Mouse (Mus musculus) adrenal gland, postnatal 25 days (tissue): ENCODE measurements at regions not wholly inside any gene's neighbourhood (a gene's known extent, or its start where the extent isn't known, plus 50 kb on each side); places are given as distances from the start of the nearest gene placed in this dataset.
A peak's percentile ranks its signal among the peaks of the same experiment; 100 is the strongest.

Experiments
- DNase-seq: peaks from one replicate; pipeline ENCODE4 v3.0.0; 2021; ENCODE audit warnings: mixed read lengths

GRCm38 (mm10) chr16:93013256-93013655, 187.3 kb upstream of the Runx1 start:
- no peak for DNase-seq

GRCm38 (mm10) chr16:93011474-93011873, 185.5 kb upstream of the Runx1 start:
- no peak for DNase-seq

- peak; percentile 63 for DNase-seq
Observed at GRCm38 (mm10) chr16:93006321-93006984, 180.5 kb upstream of the Runx1 start.

GRCm38 (mm10) chr16:93005470-93005869, 179.5 kb upstream of the Runx1 start:
- no peak for DNase-seq

- DNase-seq: no peak
Observed at GRCm38 (mm10) chr16:93003830-93004229, 177.9 kb upstream of the Runx1 start.

GRCm38 (mm10) chr16:92998689-92999088, 172.7 kb upstream of the Runx1 start:
- DNase-seq: no peak

GRCm38 (mm10) chr16:92997636-92998035, 171.7 kb upstream of the Runx1 start:
- DNase-seq: no peak

- DNase-seq: no peak
Observed at GRCm38 (mm10) chr16:92995993-92996350, 170.0 kb upstream of the Runx1 start.

- DNase-seq: no peak
Observed at GRCm38 (mm10) chr16:92995132-92995992, 169.4 kb upstream of the Runx1 start.

GRCm38 (mm10) chr16:92992876-92993275, 166.9 kb upstream of the Runx1 start:
- no peak for DNase-seq

- DNase-seq: no peak
Observed at GRCm38 (mm10) chr16:92991405-92991804, 165.5 kb upstream of the Runx1 start.

GRCm38 (mm10) chr16:92988416-92988815, 162.5 kb upstream of the Runx1 start:
- no peak for DNase-seq

- no peak for DNase-seq
Observed at GRCm38 (mm10) chr16:92988000-92988399, 162.1 kb upstream of the Runx1 start.

- no peak for DNase-seq
Observed at GRCm38 (mm10) chr16:92985768-92986167, 159.8 kb upstream of the Runx1 start.

- DNase-seq: no peak
Observed at GRCm38 (mm10) chr16:92982934-92983333, 157.0 kb upstream of the Runx1 start.

- peak; percentile 62 for DNase-seq
Observed at GRCm38 (mm10) chr16:92979620-92980330, 153.8 kb upstream of the Runx1 start.

GRCm38 (mm10) chr16:92976097-92976496, 150.1 kb upstream of the Runx1 start:
- no peak for DNase-seq

- DNase-seq: peak; percentile 18
Observed at GRCm38 (mm10) chr16:92975090-92975489, 149.1 kb upstream of the Runx1 start.

- no peak for DNase-seq
Observed at GRCm38 (mm10) chr16:92972681-92973080, 146.7 kb upstream of the Runx1 start.

- DNase-seq: no peak
Observed at GRCm38 (mm10) chr16:92971956-92972355, 146.0 kb upstream of the Runx1 start.

GRCm38 (mm10) chr16:92970587-92970986, 144.6 kb upstream of the Runx1 start:
- no peak for DNase-seq

GRCm38 (mm10) chr16:92969036-92969435, 143.1 kb upstream of the Runx1 start:
- no peak for DNase-seq
